In the genomic region with DNA sequence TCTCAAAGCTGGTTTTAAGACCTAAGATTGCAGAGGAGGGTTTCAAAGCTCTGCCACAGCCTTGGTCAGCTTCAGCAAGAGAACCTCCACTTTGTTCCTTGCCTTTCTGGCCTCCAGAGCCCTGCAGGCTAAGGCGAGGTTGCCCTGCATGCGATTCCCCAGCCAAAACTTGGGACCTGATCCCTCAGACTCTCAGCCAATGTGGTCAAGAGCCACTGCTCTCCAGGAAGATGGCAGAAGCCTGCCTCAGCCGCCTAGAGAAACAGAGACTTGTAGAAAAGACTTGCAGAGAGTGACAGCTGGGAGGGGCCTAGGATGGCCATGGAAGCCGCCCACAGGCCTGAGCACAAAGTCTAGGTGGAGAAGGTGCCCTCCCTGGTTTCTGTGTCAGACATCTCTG, we compare ENCODE assay signal across 12 mouse cellular contexts. TPM values are rescaled to one million over a fixed set of nuclear protein-coding genes. Genes with fewer than 3 reads are reported as not detected.
DNase-seq lines count a peak whose midpoint lies in the region; ATAC-seq and TF ChIP-seq lines count a peak whose summit lies in the region.
"Had no signal": no experiment of that assay in that cellular context is flagged by ENCODE, and none has a peak within 500 bp of the region (broad histone marks: within the 10 kb centered on the region; RNA-seq: fewer than 3 reads in every experiment).

No protein-coding gene starts in this region.

- H3K9me3 ChIP-seq in megakaryocyte, embryonic 14.5 days = no peaks in the 10 kb centered on the region
- no peaks in the 10 kb centered on the region for H3K9me3 ChIP-seq in forebrain, embryonic 15.5 days
- H3K9me3 ChIP-seq in midbrain, embryonic 12.5 days = no peaks in the 10 kb centered on the region
- H3K9me3 ChIP-seq: limb, embryonic 12.5 days had no signal

- H3K9ac ChIP-seq in forebrain, embryonic 15.5 days (replicated peaks) = no peak overlapping the region
- 0 out of 2 replicates have a peak overlapping the region, but pooled peaks have one; percentile 62 for H3K9ac ChIP-seq in midbrain, embryonic 12.5 days (replicated peaks)
- H3K9ac ChIP-seq: limb, embryonic 12.5 days; liver, postnatal 0 days had no signal

- no peak for ATAC-seq in megakaryocyte, adult 5-6 weeks (ENCODE audit: poor library complexity, severe bottlenecking)
- ATAC-seq in forebrain, embryonic 15.5 days (replicated peaks) = no peak
- ATAC-seq in midbrain, embryonic 12.5 days (ENCODE audit: low FRiP score, low read depth) = no peak
- ATAC-seq: liver, postnatal 0 days had no signal

- H3K4me2 ChIP-seq in forebrain, embryonic 15.5 days (replicated peaks) = peak overlapping the region; percentile 75
- H3K4me2 ChIP-seq in midbrain, embryonic 12.5 days (replicated peaks) = peak overlapping the region; percentile 59

- H3K27me3 ChIP-seq in megakaryocyte, embryonic 14.5 days (replicated peaks) = peaks cover 22% of the 10 kb centered on the region
- no peaks in the 10 kb centered on the region for H3K27me3 ChIP-seq in forebrain, embryonic 15.5 days
- no peaks in the 10 kb centered on the region for H3K27me3 ChIP-seq in midbrain, embryonic 12.5 days

- H3K36me3 ChIP-seq in megakaryocyte, embryonic 14.5 days (replicated peaks; ENCODE audit: low read length) = peaks cover 20% of the 10 kb centered on the region
- H3K36me3 ChIP-seq in forebrain, embryonic 15.5 days = no peaks in the 10 kb centered on the region
- peaks cover 3% of the 10 kb centered on the region for H3K36me3 ChIP-seq in midbrain, embryonic 12.5 days
- H3K36me3 ChIP-seq: limb, embryonic 12.5 days had no signal

- peaks cover 100% of the 10 kb centered on the region for H3K4me1 ChIP-seq in megakaryocyte, embryonic 14.5 days
- peaks cover 44% of the 10 kb centered on the region for H3K4me1 ChIP-seq in forebrain, embryonic 15.5 days
- peaks cover 60% of the 10 kb centered on the region for H3K4me1 ChIP-seq in midbrain, embryonic 12.5 days

- intact Hi-C loops in left cerebral cortex, adult 2 months (cut with DNase I) = no loop called here

- WGBS in forebrain, embryonic 15.5 days = 68% methylated on average over 4 of the region's 4 CpGs
- WGBS in midbrain, embryonic 12.5 days = 76% methylated on average over 4 of the region's 4 CpGs

- H3K27ac ChIP-seq in forebrain, embryonic 15.5 days (replicated peaks) = no peak overlapping the region
- H3K27ac ChIP-seq in midbrain, embryonic 12.5 days (replicated peaks) = no peak overlapping the region
- H3K27ac ChIP-seq in left cerebral cortex, adult 2 months = no peak overlapping the region
- H3K27ac ChIP-seq: gastrocnemius, adult 2 months; limb, embryonic 12.5 days; stomach, postnatal 0 days had no signal

- peak; percentile 63 for DNase-seq in cerebellum, adult 11-12 months
- DNase-seq in cerebellum, adult 11 months = no peak
- no peak for DNase-seq in adrenal gland, postnatal 10 days
- DNase-seq in left cerebral cortex, adult 2 months (ENCODE audit: extremely low spot score in 1 of 2, low spot score in 2 of 2) = no peak
- DNase-seq: liver, postnatal 0 days had no signal

- H3K4me3 ChIP-seq in megakaryocyte, embryonic 14.5 days (replicated peaks) = peak overlapping the region; percentile 95
- no peak overlapping the region for H3K4me3 ChIP-seq in forebrain, embryonic 15.5 days
- peak overlapping the region; percentile 54; the same call in 1 of the 2 replicates for H3K4me3 ChIP-seq in midbrain, embryonic 12.5 days
- H3K4me3 ChIP-seq in left cerebral cortex, adult 2 months = no peak overlapping the region

- TF ChIP-seq CTCF in left cerebral cortex, adult 2 months (IDR thresholded peaks at IDR 0.05) = no peak

RNA-seq across cellular contexts. Expression of gene Mcf2l, which starts 1.4 kb away (rescaled TPM):
- 57.1 and 57.7 TPM in 2 replicates for polyA plus RNA-seq in megakaryocyte, embryonic 14.5 days (2012; ENCODE audit: insufficient read depth, low replicate concordance)
- total RNA-seq in megakaryocyte, adult 5-6 weeks (2015) = 7.2 and 10.1 TPM in 2 replicates
- 26.4 and 32.3 TPM in 2 replicates for total RNA-seq in megakaryocyte, adult 5-6 weeks (2017)
- 134 and 139 TPM in 2 replicates for polyA plus RNA-seq in forebrain, embryonic 15.5 days (2015; fragmentation: Nextera tagmentation; extraction: Ambion mirVana)
- polyA plus RNA-seq in midbrain, embryonic 12.5 days (2016; fragmentation: Nextera tagmentation; extraction: Ambion mirVana) = 97.8 and 104 TPM in 2 replicates
- 10 to 100 TPM; 43.0 to 52.5 TPM for total RNA-seq in adrenal gland, postnatal 10 days (2021)
- total RNA-seq in left cerebral cortex, adult 2 months (2021) = 100 to 1,000 TPM; 235 to 280 TPM

Comparison
In these comparisons a context has a peak if more than half of its experiments do, and no peak if none do; other contexts are left out.
1. H3K4me3 ChIP-seq: peak in megakaryocyte, embryonic 14.5 days (single experiment) and midbrain, embryonic 12.5 days (single experiment); none in forebrain, embryonic 15.5 days (single experiment) and left cerebral cortex, adult 2 months (single experiment).
2. RNA of gene Mcf2l, which starts 1.4 kb away (total RNA-seq): 235 to 280 TPM in left cerebral cortex, adult 2 months; 43.0 to 52.5 TPM in adrenal gland, postnatal 10 days and 7.2 to 32.3 TPM in megakaryocyte, adult 5-6 weeks; every median in the first group is over 4 times any median in the second.